Mouse (Mus musculus) thymus, postnatal 0 days (tissue): Measurements from ENCODE around the gene Tceal7. TPM values are rescaled to one million over a fixed set of nuclear protein-coding genes. Genes with fewer than 3 reads are reported as not detected.
"Not testable (repeated sequence)": the region's sequence is repeated elsewhere in the genome, so short reads cannot be mapped to it uniquely, and the experiment has no call there.

ENCODE experiments used
- DNase-seq: peaks from one replicate; pipeline ENCODE4 v3.0.0-alpha.2; 2015; ENCODE audit warnings: low spot score
- microRNA-seq: library from miRNA; unstranded; fragments of <30 nt; microRNA quantifications from one replicate; pipeline ENCODE4, GENCODE M21; 2016; ENCODE audit warnings: borderline number of aligned reads
- polyA plus RNA-seq: library from polyadenylated mRNA; unstranded; fragments of >200 nt; fragmentation: Nextera tagmentation; extraction: Ambion mirVana; gene quantifications from 2 replicates; pipeline ENCODE4 v1.2.1, GENCODE M21; 2015

Tceal7 gene
- polyA plus RNA-seq, 1 experiment from 2014 or later = 0.23 TPM

DNA sequence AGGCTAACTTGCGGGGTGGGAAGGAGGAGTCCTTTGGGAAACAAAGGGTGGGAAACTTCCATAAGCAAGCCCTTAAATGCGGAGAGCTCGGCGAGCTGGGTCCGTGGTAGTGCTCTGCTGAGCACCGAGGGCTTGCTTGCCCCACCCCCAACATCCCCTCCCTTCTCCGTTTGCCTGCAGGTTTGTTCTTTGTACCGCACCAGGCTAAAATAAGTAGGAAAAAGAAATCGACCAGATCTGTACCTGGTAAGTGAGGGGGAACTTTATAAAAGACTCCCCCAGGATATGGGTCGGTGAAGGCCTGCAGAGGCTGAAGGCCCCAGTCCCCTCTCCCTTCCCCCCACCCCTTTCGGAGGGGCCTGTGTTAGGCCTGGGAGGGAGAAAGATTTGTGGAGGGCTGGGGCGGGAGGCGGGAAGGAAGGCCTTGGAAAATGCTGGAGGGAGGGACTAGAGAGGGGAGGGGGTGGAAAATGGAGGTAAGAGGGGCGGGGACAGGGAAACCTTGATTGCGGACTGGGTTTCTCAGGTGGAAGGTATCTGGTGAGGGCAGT lies 31.0 kb downstream of the Tceal7 start:
- peak; percentile 5 for DNase-seq

DNA sequence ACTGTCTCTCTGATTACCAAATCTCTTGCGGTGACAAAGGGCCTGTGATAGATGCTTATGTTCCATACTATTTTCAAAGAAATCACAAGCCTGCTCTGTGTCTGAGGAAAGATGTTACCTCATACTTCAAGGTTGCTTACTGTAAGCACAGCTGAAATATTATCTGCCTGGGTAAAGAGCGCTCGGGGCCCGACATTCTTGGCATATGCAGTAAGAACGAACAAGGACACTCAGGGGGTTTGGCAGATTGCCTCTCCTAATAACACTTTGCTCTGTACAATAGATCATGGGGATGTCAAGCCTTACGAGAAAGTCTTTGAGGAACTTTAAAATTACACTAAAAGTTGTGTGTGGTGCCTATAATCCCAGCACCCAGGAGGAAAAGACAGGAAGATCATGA lies 34.2 kb downstream of the Tceal7 start:
- no peak for DNase-seq

DNA sequence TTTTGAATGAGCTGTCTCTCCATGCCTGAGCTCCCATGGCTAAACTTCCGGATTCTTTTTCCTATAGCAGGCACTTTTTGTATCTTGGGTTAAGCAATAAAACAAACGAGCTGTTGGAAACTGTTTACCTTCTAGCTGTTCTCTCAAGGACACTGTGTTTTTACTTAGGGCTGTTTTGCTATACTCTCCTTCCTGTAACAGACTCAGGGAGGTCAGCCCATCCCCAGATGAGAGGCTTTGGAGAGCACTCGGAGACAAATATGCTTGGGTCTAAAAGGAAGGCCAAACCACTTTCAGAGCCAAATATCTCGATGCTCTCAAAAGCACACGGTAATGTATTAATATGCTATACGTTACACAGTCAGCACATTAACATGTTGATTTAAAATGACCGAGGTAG lies 35.1 kb downstream of the Tceal7 start:
- no peak for DNase-seq

DNA sequence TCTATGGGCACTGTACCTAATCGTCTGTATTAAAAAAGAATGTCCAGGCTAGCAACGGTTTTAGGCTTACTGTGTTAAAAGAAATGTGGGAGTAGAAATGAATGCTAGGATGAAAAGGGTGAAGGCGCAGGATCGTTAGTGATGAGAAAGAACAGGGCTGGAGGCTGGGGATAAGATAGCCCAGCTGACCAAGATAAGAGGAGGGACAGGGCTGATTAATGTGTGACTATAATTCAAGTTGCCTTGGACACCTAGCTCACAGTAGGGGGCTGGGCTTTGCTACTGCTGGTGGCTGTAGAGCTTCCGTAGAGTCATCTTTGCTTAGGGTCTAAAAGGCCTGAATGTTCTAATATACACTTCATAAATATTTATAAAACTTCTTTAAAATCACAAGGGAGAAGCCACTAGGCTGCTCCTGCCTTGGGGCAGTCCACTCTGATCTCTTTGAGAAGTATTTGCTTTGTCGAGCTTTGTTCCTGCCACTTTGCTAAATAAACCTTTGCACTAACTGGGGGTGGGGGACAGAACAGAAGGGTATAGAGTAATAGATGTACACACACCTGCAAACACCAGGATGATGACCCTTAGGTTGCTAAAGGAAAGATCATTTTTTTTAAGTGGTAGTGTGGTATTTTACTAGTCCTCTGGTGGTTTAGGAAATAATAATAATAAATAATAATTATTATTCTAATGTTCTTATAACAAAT lies 37.6 kb downstream of the Tceal7 start:
- DNase-seq = no peak

DNA sequence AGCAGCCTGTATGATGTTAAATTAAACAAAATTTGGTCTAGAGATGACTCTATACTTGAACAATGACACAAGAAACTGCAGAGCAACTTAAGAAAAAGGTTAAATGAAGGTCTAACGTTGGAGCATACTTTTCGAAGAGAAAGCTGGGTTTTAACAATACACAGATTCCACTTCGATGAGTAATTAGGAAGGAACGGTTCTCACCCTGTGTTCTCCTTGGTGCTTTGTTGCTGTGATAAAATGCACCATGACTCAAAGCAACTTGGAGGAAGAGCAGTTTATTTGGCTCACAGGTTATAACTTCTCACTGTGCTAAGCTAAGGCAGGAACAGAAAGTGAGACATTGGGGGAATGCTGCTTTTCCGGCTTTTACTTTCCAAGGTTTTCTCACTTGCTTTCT lies 53.1 kb downstream of the Tceal7 start:
- DNase-seq = no peak

DNA sequence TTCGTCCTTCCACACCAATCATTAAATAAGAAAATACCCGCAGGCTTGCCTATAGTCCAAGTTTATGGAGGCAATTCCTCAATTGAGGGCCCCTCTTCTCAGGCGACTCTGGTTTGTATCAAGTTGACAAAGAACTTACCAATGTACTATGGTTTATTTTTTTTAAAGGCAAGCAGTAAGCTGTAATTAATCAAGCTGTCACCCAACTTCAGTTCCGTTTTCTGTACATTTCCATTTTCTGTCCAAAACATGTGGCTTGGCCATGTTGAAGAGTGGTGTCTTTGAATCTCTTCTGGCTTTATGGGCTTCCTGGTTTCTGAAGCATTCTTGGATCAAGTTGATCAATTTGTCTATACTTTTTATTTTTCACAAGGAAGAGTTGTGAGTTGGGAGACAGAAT lies 53.6 kb downstream of the Tceal7 start:
- no peak for DNase-seq

DNA sequence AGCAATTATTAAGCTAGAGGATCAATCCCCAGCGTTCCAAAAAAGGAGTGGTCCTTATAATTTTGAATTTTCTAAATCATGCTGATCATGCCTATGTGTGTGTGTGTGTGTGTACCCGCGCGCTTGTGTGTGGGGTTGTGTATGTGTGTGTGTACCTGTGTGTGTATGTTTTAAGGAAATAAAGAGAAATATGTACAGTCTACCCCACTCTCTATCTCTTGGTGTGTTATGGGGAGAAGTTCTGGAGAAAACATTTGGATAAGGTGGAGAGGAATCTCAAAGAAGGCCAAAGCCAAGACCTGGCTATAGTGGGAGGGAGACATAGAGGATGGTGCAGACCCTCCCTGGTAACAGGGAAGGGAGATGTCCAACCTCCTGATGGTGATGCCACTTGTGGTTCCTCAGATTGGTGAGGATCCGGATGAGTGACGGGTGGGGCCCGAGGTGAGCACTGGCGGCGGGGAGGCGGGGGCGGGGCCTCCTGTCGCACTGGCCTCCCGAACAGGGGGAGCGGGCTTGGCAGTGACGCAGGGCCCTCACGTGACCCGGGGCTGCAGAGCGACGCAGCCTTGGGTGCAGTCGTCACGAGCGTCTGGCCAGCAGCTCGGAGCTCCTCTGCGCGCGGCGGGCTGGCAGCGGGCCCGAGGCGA lies 55.3 kb downstream of the Tceal7 start, which contains the start of gene Bex3:
Gene Bex3, plus strand, starts transcription at position 511 of the 650 bp plus-strand sequence.
- not testable (repeated sequence) for DNase-seq

DNA sequence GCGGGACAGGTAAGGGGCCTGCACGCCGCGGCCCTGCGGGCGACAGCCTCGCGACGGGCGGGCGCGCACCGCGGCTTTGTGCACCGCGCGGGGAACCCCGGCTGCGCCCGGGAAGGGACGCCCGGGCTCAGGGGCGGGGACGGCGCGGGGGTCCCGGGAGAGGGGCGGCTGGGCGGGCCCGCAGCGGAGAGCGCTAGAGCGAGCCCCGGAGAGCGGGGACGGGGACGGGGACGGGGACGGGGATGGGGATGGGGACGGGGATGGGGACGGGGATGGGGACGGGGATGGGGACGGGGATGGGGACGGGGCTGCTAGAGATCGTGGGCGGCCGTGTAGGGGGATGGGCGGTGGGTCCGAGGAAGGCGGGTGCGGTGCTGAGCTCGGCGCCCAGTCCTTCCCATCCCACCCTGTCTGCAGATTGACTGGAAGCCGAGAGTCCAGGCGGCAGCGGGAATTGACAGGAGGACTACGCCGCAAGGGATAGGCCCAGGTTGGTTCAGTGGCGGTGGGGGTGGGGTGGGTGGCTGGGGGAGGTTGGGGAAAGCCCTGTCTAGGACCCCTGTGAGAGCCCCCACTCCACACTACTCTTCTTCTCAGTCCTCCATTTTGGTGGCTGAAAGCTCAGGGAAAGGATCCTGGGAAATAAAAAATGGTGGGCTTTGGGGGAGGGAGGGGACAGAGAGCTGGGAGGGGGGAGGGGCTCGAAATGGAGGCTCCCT lies 56.0 kb downstream of the Tceal7 start:
- not testable (repeated sequence) for DNase-seq

DNA sequence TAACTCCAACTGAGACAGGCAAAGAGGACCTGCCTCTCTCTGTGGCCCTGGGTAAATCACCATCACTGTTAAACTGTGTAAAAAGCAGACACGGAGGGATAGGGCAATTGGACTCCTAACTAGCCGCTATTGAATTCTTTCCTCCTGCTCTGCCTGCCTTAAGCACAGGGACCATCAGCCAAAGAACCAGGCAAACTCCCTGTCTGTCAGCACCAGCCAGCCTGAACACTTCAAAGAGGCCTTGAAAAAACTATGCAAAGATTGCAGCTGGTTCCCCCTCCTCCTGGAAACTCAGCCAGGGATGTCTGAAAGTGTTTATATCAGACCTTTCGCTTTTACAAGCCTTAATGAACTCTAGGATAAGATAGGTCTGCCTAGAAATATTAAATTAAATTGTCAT lies 60.0 kb downstream of the Tceal7 start:
- no peak for DNase-seq

DNA sequence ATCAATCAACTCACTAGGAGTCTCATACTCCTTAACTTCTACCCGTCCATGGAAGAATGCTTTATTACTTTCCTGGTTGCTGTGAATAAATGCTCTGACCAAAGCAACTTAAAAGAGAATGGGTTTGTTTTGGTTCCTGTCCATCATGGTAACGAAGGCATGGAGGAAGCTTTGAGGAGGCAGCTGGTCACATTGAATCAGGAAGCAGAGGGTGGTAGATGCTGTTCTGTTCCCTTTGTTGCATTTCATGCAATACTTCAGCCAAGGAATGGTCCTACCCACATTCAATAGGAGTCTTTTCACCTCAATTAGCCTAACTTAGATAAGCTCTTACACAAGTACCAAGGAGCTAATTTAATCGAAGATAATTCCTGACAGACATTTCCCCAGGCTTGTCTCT lies 60.8 kb downstream of the Tceal7 start:
- no peak for DNase-seq

Small RNAs within 50 kb of the gene (microRNA-seq; reads per million reads assigned to microRNA genes)
- not detected for gene Mir6383

Other genes with a start within 250 kb of the Tceal7 start
- gene Arxes2, start 221.0 kb upstream of the Tceal7 start, polyA plus RNA-seq = 16.2 and 18.6 TPM in 2 replicates
- 2.6 and 2.7 TPM in 2 replicates for gene Arxes1, start 181.4 kb upstream of the Tceal7 start, polyA plus RNA-seq
- 29.3 and 31.8 TPM in 2 replicates for gene Bex2, start 146.5 kb upstream of the Tceal7 start, polyA plus RNA-seq
- gene Nxf3, start 129.5 kb upstream of the Tceal7 start, polyA plus RNA-seq = 0.05 TPM in 1 of 2 replicates, not detected in the other
- gene Bex4, start 75.8 kb upstream of the Tceal7 start, polyA plus RNA-seq = 3.5 and 3.6 TPM in 2 replicates
- 43.7 and 45.0 TPM in 2 replicates for gene Tceal8, start 42.4 kb upstream of the Tceal7 start, polyA plus RNA-seq
- gene Tceal5, start 10.9 kb upstream of the Tceal7 start, polyA plus RNA-seq = 0.27 and 0.31 TPM in 2 replicates
- gene Bex1, start 734 bp downstream of the Tceal7 start, polyA plus RNA-seq = 10.2 and 13.8 TPM in 2 replicates
- gene Tceal9, start 30.3 kb downstream of the Tceal7 start, polyA plus RNA-seq = 158 and 169 TPM in 2 replicates
- gene Bex3, start 55.5 kb downstream of the Tceal7 start, polyA plus RNA-seq = 165 and 185 TPM in 2 replicates